Mouse (Mus musculus): ENCODE measurements around the gene Olfr150. TPM values are rescaled to one million over a fixed set of nuclear protein-coding genes. Genes with fewer than 3 reads are reported as not detected.
"Not testable (repeated sequence)": the region's sequence is repeated elsewhere in the genome, so short reads cannot be mapped to it uniquely, and the experiment has no call there.

The Olfr150 gene
- polyA plus RNA-seq (2014; fragmentation: Nextera tagmentation; extraction: Ambion mirVana): not detected in 2 replicates

- no peaks in the 10 kb centered on the region for H3K9me3 ChIP-seq (ENCODE audit: control insufficient read depth, low read length)
- H3K36me3 ChIP-seq (ENCODE audit: control insufficient read depth, insufficient read depth, low read length): no peaks in the 10 kb centered on the region
- H3K4me2 ChIP-seq (ENCODE audit: low read depth): no peak within 1 kb of the TSS
- no peak within 1 kb of the TSS for H3K9ac ChIP-seq (ENCODE audit: low read length)
- no peak within 1 kb of the TSS for H3K4me3 ChIP-seq (ENCODE audit: low read depth, low read length)
- H3K4me1 ChIP-seq (ENCODE audit: control insufficient read depth, insufficient read depth, low read length): no peaks in the 10 kb centered on the region
- no peak for ATAC-seq (ENCODE audit: insufficient read depth, low FRiP score, low TSS enrichment)
- H3K27ac ChIP-seq (ENCODE audit: low read depth, low read length): no peak within 1 kb of the TSS
- no peak for DNase-seq (ENCODE audit: low spot score)
- no peaks in the 10 kb centered on the region for H3K27me3 ChIP-seq (ENCODE audit: control insufficient read depth, insufficient read depth, low read length)
Observed at GRCm38 (mm10) chr9:39730678-39731077, at the start of gene Olfr150. TSS of gene Olfr150 (plus strand) at chr9:39730978.

DNA sequence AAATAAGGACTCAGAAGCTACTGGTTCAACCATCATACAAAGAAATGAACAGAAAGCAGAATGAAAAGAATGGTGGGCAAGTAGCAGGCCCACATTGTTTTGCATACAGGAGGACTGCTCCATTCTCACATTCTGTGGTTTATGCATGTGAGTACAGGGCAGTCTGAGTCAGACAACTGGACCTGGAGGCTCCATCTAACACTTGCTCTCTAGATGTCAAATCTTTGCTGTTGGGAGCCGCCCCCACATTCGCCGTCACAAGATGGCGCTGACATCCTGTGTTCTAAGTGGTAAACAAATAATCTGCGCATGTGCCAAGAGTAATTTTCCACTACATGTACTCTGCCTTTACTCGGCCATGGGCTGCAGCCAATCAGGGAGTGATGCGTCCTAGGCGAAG is 29.7 kb upstream of the Olfr150 start:
- 84% methylated on average over 6 of the region's 8 CpGs for WGBS
- H3K9me3 ChIP-seq (ENCODE audit: control insufficient read depth, low read length); H3K4me3 ChIP-seq (ENCODE audit: low read depth, low read length); H3K36me3 ChIP-seq (ENCODE audit: control insufficient read depth, insufficient read depth, low read length); H3K4me2 ChIP-seq (ENCODE audit: low read depth); H3K9ac ChIP-seq (ENCODE audit: low read length); H3K27ac ChIP-seq (ENCODE audit: low read depth, low read length); H3K27me3 ChIP-seq (ENCODE audit: control insufficient read depth, insufficient read depth, low read length); ATAC-seq (ENCODE audit: insufficient read depth, low FRiP score, low TSS enrichment); H3K4me1 ChIP-seq (ENCODE audit: control insufficient read depth, insufficient read depth, low read length); DNase-seq (ENCODE audit: low spot score): not testable (repeated sequence)

DNA sequence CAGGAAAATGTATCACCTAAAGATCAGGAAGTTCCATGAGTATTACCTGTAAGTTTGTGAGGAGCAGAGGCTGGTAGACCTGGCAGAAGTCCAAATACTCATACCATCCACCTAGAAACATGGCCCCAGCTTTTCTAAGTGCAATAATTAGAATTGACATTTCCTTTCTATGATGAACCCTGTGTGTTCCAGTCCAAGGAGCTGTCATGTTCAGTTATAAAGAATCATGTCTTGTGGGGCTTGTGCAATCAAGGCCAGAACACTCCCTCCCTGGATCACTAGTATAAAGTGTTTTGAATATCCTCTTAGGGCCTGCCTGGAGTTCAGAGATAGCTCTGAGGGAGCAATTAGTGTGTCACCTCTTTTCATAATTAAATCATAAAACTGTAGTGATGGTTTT is 23.8 kb upstream of the Olfr150 start, which contains the start of gene Olfr149:
Olfr149 (minus strand) TSS at position 101 of the 400 bp plus-strand sequence.
- Histone ChIP-seq H3K27me3 (ENCODE audit: control insufficient read depth, insufficient read depth, low read length) (no peaks in the 10 kb centered on the region), H3K4me1 (ENCODE audit: control insufficient read depth, insufficient read depth, low read length) (no peaks in the 10 kb centered on the region), H3K9ac (ENCODE audit: low read length) (no peak within 1 kb of the TSS), H3K4me3 (ENCODE audit: low read depth, low read length) (no peak within 1 kb of the TSS), H3K27ac (ENCODE audit: low read depth, low read length) (no peak within 1 kb of the TSS), H3K36me3 (ENCODE audit: control insufficient read depth, insufficient read depth, low read length) (no peaks in the 10 kb centered on the region), H3K4me2 (ENCODE audit: low read depth) (no peak within 1 kb of the TSS), H3K9me3 (ENCODE audit: control insufficient read depth, low read length) (no peaks in the 10 kb centered on the region)
- ATAC-seq (ENCODE audit: insufficient read depth, low FRiP score, low TSS enrichment) (no peak), DNase-seq (ENCODE audit: low spot score) (no peak)

- H3K4me3 ChIP-seq (ENCODE audit: low read depth, low read length): no peak overlapping the region
- no peak overlapping the region for H3K27ac ChIP-seq (ENCODE audit: low read depth, low read length)
- no peak for ATAC-seq (ENCODE audit: insufficient read depth, low FRiP score, low TSS enrichment)
- H3K36me3 ChIP-seq (ENCODE audit: control insufficient read depth, insufficient read depth, low read length): no peaks in the 10 kb centered on the region
- no peak overlapping the region for H3K9ac ChIP-seq (ENCODE audit: low read length)
- no peak for DNase-seq (ENCODE audit: low spot score)
- no peaks in the 10 kb centered on the region for H3K27me3 ChIP-seq (ENCODE audit: control insufficient read depth, insufficient read depth, low read length)
- no peaks in the 10 kb centered on the region for H3K4me1 ChIP-seq (ENCODE audit: control insufficient read depth, insufficient read depth, low read length)
- no peaks in the 10 kb centered on the region for H3K9me3 ChIP-seq (ENCODE audit: control insufficient read depth, low read length)
- no peak overlapping the region for H3K4me2 ChIP-seq (ENCODE audit: low read depth)
- 79% methylated on average over 3 of the region's 3 CpGs for WGBS
Observed at GRCm38 (mm10) chr9:39708958-39709357, 21.8 kb upstream of the Olfr150 start.

DNA sequence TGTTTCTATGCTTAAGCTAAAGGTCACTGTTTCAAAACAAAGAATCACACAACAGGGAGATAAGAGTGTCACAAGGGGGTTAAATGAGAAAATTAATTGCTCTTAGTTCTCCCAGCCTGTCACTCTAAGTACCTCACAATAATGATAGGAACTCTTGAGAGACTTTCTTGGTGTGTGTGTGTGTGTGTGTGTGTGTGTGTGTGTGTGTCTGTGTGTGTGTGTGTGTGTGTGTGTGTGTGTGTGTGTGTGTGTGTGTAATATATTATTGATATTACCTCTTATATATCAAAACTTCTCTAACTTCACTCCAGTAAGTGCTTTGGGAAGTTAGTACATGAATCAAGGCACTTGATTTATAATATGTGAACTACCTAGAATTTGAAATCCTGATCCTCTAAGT is 19.7 kb upstream of the Olfr150 start, which contains the start of gene Olfr965:
Olfr965 (plus strand) TSS at position 301 of the 400 bp plus-strand sequence.
- H3K27ac ChIP-seq (ENCODE audit: low read depth, low read length): no peak within 1 kb of the TSS
- ATAC-seq (ENCODE audit: insufficient read depth, low FRiP score, low TSS enrichment) (no peak), DNase-seq (ENCODE audit: low spot score) (no peak)
- no peak within 1 kb of the TSS for H3K4me2 ChIP-seq (ENCODE audit: low read depth)
- no peaks in the 10 kb centered on the region for H3K27me3 ChIP-seq (ENCODE audit: control insufficient read depth, insufficient read depth, low read length)
- no peak within 1 kb of the TSS for H3K4me3 ChIP-seq (ENCODE audit: low read depth, low read length)
- H3K4me1 ChIP-seq (ENCODE audit: control insufficient read depth, insufficient read depth, low read length): no peaks in the 10 kb centered on the region
- H3K36me3 ChIP-seq (ENCODE audit: control insufficient read depth, insufficient read depth, low read length): no peaks in the 10 kb centered on the region
- H3K9ac ChIP-seq (ENCODE audit: low read length): no peak within 1 kb of the TSS
- H3K9me3 ChIP-seq (ENCODE audit: control insufficient read depth, low read length): no peaks in the 10 kb centered on the region

GRCm38 (mm10) chr9:39740741-39741140 is 10.0 kb downstream of the Olfr150 start:
- DNase-seq (ENCODE audit: low spot score) (no peak), ATAC-seq (ENCODE audit: insufficient read depth, low FRiP score, low TSS enrichment) (no peak)
- H3K4me3 ChIP-seq (ENCODE audit: low read depth, low read length): no peak overlapping the region
- no peak overlapping the region for H3K27ac ChIP-seq (ENCODE audit: low read depth, low read length)
- 100% methylated on average over 1 of the region's 1 CpGs for WGBS
- no peaks in the 10 kb centered on the region for H3K36me3 ChIP-seq (ENCODE audit: control insufficient read depth, insufficient read depth, low read length)
- H3K9me3 ChIP-seq (ENCODE audit: control insufficient read depth, low read length): no peaks in the 10 kb centered on the region
- H3K4me2 ChIP-seq (ENCODE audit: low read depth): no peak overlapping the region
- no peaks in the 10 kb centered on the region for H3K27me3 ChIP-seq (ENCODE audit: control insufficient read depth, insufficient read depth, low read length)
- no peaks in the 10 kb centered on the region for H3K4me1 ChIP-seq (ENCODE audit: control insufficient read depth, insufficient read depth, low read length)
- H3K9ac ChIP-seq (ENCODE audit: low read length): no peak overlapping the region

DNA sequence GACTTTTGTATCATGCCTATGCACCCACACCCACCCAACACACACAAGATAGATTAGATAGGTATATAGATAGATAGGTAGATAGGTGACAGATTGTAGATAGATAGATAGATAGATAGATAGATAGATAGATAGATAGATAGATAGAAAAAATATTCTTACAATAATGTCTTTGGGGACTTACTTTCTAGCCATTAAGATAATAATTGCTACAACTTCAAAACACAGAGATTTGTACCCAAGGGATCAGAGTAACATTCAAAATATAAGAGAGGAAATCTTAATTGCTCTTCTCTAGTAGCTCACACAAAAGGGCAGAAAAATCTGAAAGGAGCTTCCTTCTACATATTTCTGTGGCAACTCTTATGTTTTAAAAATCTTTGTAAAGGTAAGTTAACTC is 15.2 kb downstream of the Olfr150 start, which contains the start of gene Olfr967:
Olfr967 (plus strand) TSS at position 301 of the 400 bp plus-strand sequence.
- Histone ChIP-seq H3K4me3 (ENCODE audit: low read depth, low read length) (no peak within 1 kb of the TSS), H3K27me3 (ENCODE audit: control insufficient read depth, insufficient read depth, low read length) (no peaks in the 10 kb centered on the region), H3K4me2 (ENCODE audit: low read depth) (no peak within 1 kb of the TSS), H3K9ac (ENCODE audit: low read length) (no peak within 1 kb of the TSS), H3K4me1 (ENCODE audit: control insufficient read depth, insufficient read depth, low read length) (no peaks in the 10 kb centered on the region), H3K27ac (ENCODE audit: low read depth, low read length) (no peak within 1 kb of the TSS), H3K9me3 (ENCODE audit: control insufficient read depth, low read length) (no peaks in the 10 kb centered on the region), H3K36me3 (ENCODE audit: control insufficient read depth, insufficient read depth, low read length) (no peaks in the 10 kb centered on the region)
- ATAC-seq (ENCODE audit: insufficient read depth, low FRiP score, low TSS enrichment) (no peak), DNase-seq (ENCODE audit: low spot score) (no peak)

GRCm38 (mm10) chr9:39746428-39746827 is 15.7 kb downstream of the Olfr150 start:
- Histone ChIP-seq H3K9me3 (ENCODE audit: control insufficient read depth, low read length) (no peaks in the 10 kb centered on the region), H3K36me3 (ENCODE audit: control insufficient read depth, insufficient read depth, low read length) (no peaks in the 10 kb centered on the region), H3K4me3 (ENCODE audit: low read depth, low read length) (no peak overlapping the region), H3K9ac (ENCODE audit: low read length) (no peak overlapping the region), H3K4me2 (ENCODE audit: low read depth) (no peak overlapping the region), H3K27ac (ENCODE audit: low read depth, low read length) (no peak overlapping the region), H3K4me1 (ENCODE audit: control insufficient read depth, insufficient read depth, low read length) (no peaks in the 10 kb centered on the region), H3K27me3 (ENCODE audit: control insufficient read depth, insufficient read depth, low read length) (no peaks in the 10 kb centered on the region)
- ATAC-seq (ENCODE audit: insufficient read depth, low FRiP score, low TSS enrichment) (no peak), DNase-seq (ENCODE audit: low spot score) (no peak)
- WGBS: 83% methylated on average over 1 of the region's 1 CpGs

- Histone ChIP-seq H3K4me1 (ENCODE audit: control insufficient read depth, insufficient read depth, low read length) (no peaks in the 10 kb centered on the region), H3K9ac (ENCODE audit: low read length) (no peak within 1 kb of the TSS), H3K4me3 (ENCODE audit: low read depth, low read length) (no peak within 1 kb of the TSS), H3K9me3 (ENCODE audit: control insufficient read depth, low read length) (no peaks in the 10 kb centered on the region), H3K27ac (ENCODE audit: low read depth, low read length) (no peak within 1 kb of the TSS), H3K4me2 (ENCODE audit: low read depth) (no peak within 1 kb of the TSS), H3K36me3 (ENCODE audit: control insufficient read depth, insufficient read depth, low read length) (no peaks in the 10 kb centered on the region), H3K27me3 (ENCODE audit: control insufficient read depth, insufficient read depth, low read length) (no peaks in the 10 kb centered on the region)
- DNase-seq (ENCODE audit: low spot score) (no peak), ATAC-seq (ENCODE audit: insufficient read depth, low FRiP score, low TSS enrichment) (no peak)
- 85% methylated on average over 1 of the region's 1 CpGs for WGBS
Observed at GRCm38 (mm10) chr9:39783153-39783552, 52.4 kb downstream of the Olfr150 start, which contains the start of gene Olfr968. TSS of gene Olfr968 (minus strand) at chr9:39783253.

All from neural tube, embryonic 11.5 days (tissue).